Mouse (Mus musculus) heart, embryonic 16.5 days (tissue): Measurements from ENCODE around the gene Ric3. TPM values are rescaled to one million over a fixed set of nuclear protein-coding genes. Genes with fewer than 3 reads are reported as not detected.
"Not testable (repeated sequence)": the region's sequence is repeated elsewhere in the genome, so short reads cannot be mapped to it uniquely, and the experiment has no call there.

Source experiments
- ATAC-seq: fragments of 200-750 bp; cut with Nextera tagmentation; replicated peaks from 2 replicates; pipeline ENCODE4 v1.8.0; 2017; ENCODE audit warnings: moderate number of reproducible peaks; ENCODE audit not compliant: insufficient read depth, low FRiP score; ENCODE audit errors: extremely low read depth
- H3K27ac ChIP-seq: fragments of 300-500 bp; sonication (generic); 2 replicates; pipeline ENCODE4 v1.5.1; 2014; ENCODE audit warnings: mild to moderate bottlenecking, low read length, control low read depth, moderate library complexity
- H3K27me3 ChIP-seq: fragments of 300-500 bp; sonication (generic); 2 replicates; pipeline ENCODE4 v1.6.1; 2014; ENCODE audit warnings: low read length, mixed read lengths; ENCODE audit not compliant: control insufficient read depth, insufficient read depth
- H3K36me3 ChIP-seq: fragments of 300-500 bp; sonication (generic); 2 replicates; pipeline ENCODE4 v1.6.1; 2014; ENCODE audit not compliant: control insufficient read depth, insufficient read depth
- H3K4me1 ChIP-seq: fragments of 300-500 bp; sonication (generic); 2 replicates; pipeline ENCODE4 v1.6.1; 2014; ENCODE audit warnings: low read length, mixed read lengths; ENCODE audit not compliant: control insufficient read depth, insufficient read depth
- H3K4me2 ChIP-seq: fragments of 300-500 bp; sonication (generic); 2 replicates; pipeline ENCODE4 v1.6.1; 2014; ENCODE audit warnings: low read depth, mild to moderate bottlenecking, control low read depth, low read length
- H3K4me3 ChIP-seq: fragments of 300-500 bp; sonication (generic); 2 replicates; pipeline ENCODE4 v1.5.1; 2014; ENCODE audit warnings: mild to moderate bottlenecking, control low read depth, low read length
- H3K9ac ChIP-seq: fragments of 300-500 bp; sonication (generic); 2 replicates; pipeline ENCODE4 v1.6.1; 2014; ENCODE audit warnings: low read length, control low read depth
- H3K9me3 ChIP-seq: fragments of 300-500 bp; sonication (generic); replicated peaks from 2 replicates; pipeline ENCODE4 v1.6.1; 2016; ENCODE audit warnings: low read length; ENCODE audit not compliant: control insufficient read depth
- whole genome bisulfite sequencing: fragments of 180-500 bp; shearing (Covaris S2); extraction: QIAGEN DNeasy Blood & Tissue Kit; methylation state at CpG from one replicate; pipeline ENCODE4 v1.1.7; 2014; 5-methylcytosine and 5-hydroxymethylcytosine counted together
- polyA plus RNA-seq: library from polyadenylated mRNA; unstranded; fragments of >200 nt; fragmentation: Nextera tagmentation; extraction: Ambion mirVana; gene quantifications from 2 replicates; pipeline ENCODE4 v1.2.1, GENCODE M21; 2015

Gene Ric3
- polyA plus RNA-seq, 1 experiment from 2014 or later = 0.68 TPM

GRCm38 (mm10) chr7:109101167-109101566 lies 18.0 kb upstream of the Ric3 start:
- H3K36me3 ChIP-seq = no peaks in the 10 kb centered on the region
- no peak overlapping the region for H3K4me2 ChIP-seq
- H3K4me1 ChIP-seq = no peaks in the 10 kb centered on the region
- H3K27ac ChIP-seq = no peak overlapping the region
- no peak for ATAC-seq
- H3K9ac ChIP-seq = no peak overlapping the region
- WGBS = 76% methylated on average over 3 of the region's 3 CpGs
- H3K4me3 ChIP-seq = no peak overlapping the region
- H3K27me3 ChIP-seq = no peaks in the 10 kb centered on the region
- no peaks in the 10 kb centered on the region for H3K9me3 ChIP-seq

GRCm38 (mm10) chr7:109098145-109099018 lies 15.3 kb upstream of the Ric3 start:
- Histone ChIP-seq H3K27me3 (no peaks in the 10 kb centered on the region), H3K4me2 (no peak overlapping the region), H3K27ac (no peak overlapping the region), H3K9me3 (no peaks in the 10 kb centered on the region), H3K4me1 (no peaks in the 10 kb centered on the region), H3K9ac (no peak overlapping the region), H3K4me3 (no peak overlapping the region), H3K36me3 (no peaks in the 10 kb centered on the region)
- WGBS = 33% methylated on average over 6 of the region's 6 CpGs
- no peak for ATAC-seq

- WGBS = 51% methylated on average over 7 of the region's 7 CpGs
- Histone ChIP-seq H3K27ac (no peak overlapping the region), H3K4me2 (no peak overlapping the region), H3K36me3 (no peaks in the 10 kb centered on the region), H3K9me3 (no peaks in the 10 kb centered on the region), H3K4me3 (no peak overlapping the region), H3K27me3 (no peaks in the 10 kb centered on the region), H3K4me1 (no peaks in the 10 kb centered on the region), H3K9ac (no peak overlapping the region)
- no peak for ATAC-seq
Measured at GRCm38 (mm10) chr7:109097203-109097602, 14.1 kb upstream of the Ric3 start.

GRCm38 (mm10) chr7:109096618-109097017 lies 13.5 kb upstream of the Ric3 start:
- Histone ChIP-seq H3K9me3 (no peaks in the 10 kb centered on the region), H3K27me3 (no peaks in the 10 kb centered on the region), H3K4me3 (no peak overlapping the region), H3K9ac (no peak overlapping the region), H3K27ac (no peak overlapping the region), H3K36me3 (no peaks in the 10 kb centered on the region), H3K4me2 (no peak overlapping the region), H3K4me1 (no peaks in the 10 kb centered on the region)
- no peak for ATAC-seq
- WGBS = 65% methylated on average over 4 of the region's 4 CpGs

GRCm38 (mm10) chr7:109094294-109094693 lies 11.2 kb upstream of the Ric3 start:
- Histone ChIP-seq H3K27ac (no peak overlapping the region), H3K9me3 (no peaks in the 10 kb centered on the region), H3K4me3 (no peak overlapping the region), H3K4me2 (no peak overlapping the region), H3K9ac (no peak overlapping the region), H3K4me1 (no peaks in the 10 kb centered on the region), H3K27me3 (no peaks in the 10 kb centered on the region), H3K36me3 (no peaks in the 10 kb centered on the region)
- ATAC-seq = no peak
- WGBS = no CpG with 5 or more reads among the region's 7 CpGs

- H3K27ac ChIP-seq, H3K9ac ChIP-seq, H3K36me3 ChIP-seq, H3K27me3 ChIP-seq, H3K9me3 ChIP-seq, H3K4me2 ChIP-seq, H3K4me1 ChIP-seq, H3K4me3 ChIP-seq, ATAC-seq: not testable (repeated sequence)
- no CpG with 5 or more reads among the region's 2 CpGs for WGBS
Measured at GRCm38 (mm10) chr7:109091316-109091715, 8.2 kb upstream of the Ric3 start.

GRCm38 (mm10) chr7:109086946-109087345 lies 3.8 kb upstream of the Ric3 start:
- ATAC-seq = no peak
- Histone ChIP-seq H3K27me3 (peaks cover 23% of the 10 kb centered on the region), H3K27ac (no peak overlapping the region), H3K9me3 (no peaks in the 10 kb centered on the region), H3K4me1 (no peaks in the 10 kb centered on the region), H3K4me2 (no peak overlapping the region), H3K9ac (no peak overlapping the region), H3K36me3 (no peaks in the 10 kb centered on the region), H3K4me3 (no peak overlapping the region)
- WGBS = 2% methylated on average over 2 of the region's 2 CpGs

- no peaks in the 10 kb centered on the region for H3K9me3 ChIP-seq
- H3K9ac ChIP-seq = no peak overlapping the region
- no peak overlapping the region for H3K4me3 ChIP-seq
- 69% methylated on average over 4 of the region's 4 CpGs for WGBS
- no peak overlapping the region for H3K27ac ChIP-seq
- ATAC-seq = no peak
- no peaks in the 10 kb centered on the region for H3K4me1 ChIP-seq
- peaks cover 23% of the 10 kb centered on the region for H3K27me3 ChIP-seq
- no peak overlapping the region for H3K4me2 ChIP-seq
- H3K36me3 ChIP-seq = no peaks in the 10 kb centered on the region
Measured at GRCm38 (mm10) chr7:109083813-109084184, 668 bp upstream of the Ric3 start.

GRCm38 (mm10) chr7:109082269-109083112 lies 640 bp downstream of the Ric3 start:
- Histone ChIP-seq H3K4me2 (peak overlapping the region; percentile 66), H3K4me3 (peak overlapping the region; percentile 49), H3K27me3 (peaks cover 23% of the 10 kb centered on the region), H3K4me1 (no peaks in the 10 kb centered on the region), H3K36me3 (no peaks in the 10 kb centered on the region), H3K9me3 (no peaks in the 10 kb centered on the region), H3K9ac (no peak overlapping the region), H3K27ac (no peak overlapping the region)
- ATAC-seq = no peak
- WGBS = 22% methylated on average over 12 of the region's 12 CpGs
